Mouse (Mus musculus) heart, embryonic 14.5 days (tissue): ENCODE results near the gene Adgrf2. TPM values are rescaled to one million over a fixed set of nuclear protein-coding genes. Genes with fewer than 3 reads are reported as not detected.

ENCODE experiments used
- ATAC-seq: fragments of 200-750 bp; cut with Nextera tagmentation; 2 replicates; pipeline ENCODE4 v1.8.0; 2017; ENCODE audit warnings: low read depth, moderate TSS enrichment; ENCODE audit not compliant: insufficient number of reproducible peaks, insufficient read depth, low FRiP score
- H3K27ac ChIP-seq, 2 experiments: fragments of 200-500 bp in 1 of 2; fragments of 300-500 bp in 1 of 2; sonication (generic) in 1 of 2; replicated peaks in 1 of 2; 2 replicates each; pipeline ENCODE4 v1.5.1; 2012 to 2014; ENCODE audit warnings: low read depth in 2 of 2, low read length in 2 of 2, control low read depth in 1 of 2, mild to moderate bottlenecking in 1 of 2, mixed read lengths in 1 of 2; ENCODE audit not compliant: control insufficient read depth in 1 of 2, insufficient read depth in 1 of 2
- H3K27me3 ChIP-seq: fragments of 300-500 bp; sonication (generic); 2 replicates; pipeline ENCODE4 v1.6.1; 2014; ENCODE audit warnings: mild to moderate bottlenecking, low read length, control low read depth; ENCODE audit not compliant: control insufficient read depth, insufficient read depth
- H3K36me3 ChIP-seq: fragments of 300-500 bp; sonication (generic); 2 replicates; pipeline ENCODE4 v1.6.1; 2014; ENCODE audit warnings: mild to moderate bottlenecking, control low read depth, low read length, mixed read lengths; ENCODE audit not compliant: control insufficient read depth, insufficient read depth
- H3K4me1 ChIP-seq, 2 experiments: fragments of 200-500 bp in 1 of 2; fragments of 300-500 bp in 1 of 2; sonication (generic) in 1 of 2; 2 replicates each; pipeline ENCODE4 v1.6.1; 2012 to 2014; ENCODE audit warnings: low read length in 2 of 2, control low read depth in 1 of 2, mixed read lengths in 1 of 2; ENCODE audit not compliant: control insufficient read depth in 2 of 2, insufficient read depth in 2 of 2
- H3K4me2 ChIP-seq: fragments of 300-500 bp; sonication (generic); 2 replicates; pipeline ENCODE4 v1.6.1; 2014; ENCODE audit warnings: mild to moderate bottlenecking, low read length
- H3K4me3 ChIP-seq, 2 experiments: fragments of 200-500 bp in 1 of 2; fragments of 300-500 bp in 1 of 2; sonication (generic) in 1 of 2; 2 replicates each; pipeline ENCODE4 v1.5.1; 2012 to 2014; ENCODE audit warnings: low read length in 2 of 2, mild to moderate bottlenecking in 2 of 2, control low read depth in 1 of 2, low read depth in 1 of 2, moderate library complexity in 1 of 2; ENCODE audit not compliant: control insufficient read depth in 1 of 2, insufficient read depth in 1 of 2
- H3K9ac ChIP-seq: fragments of 300-500 bp; sonication (generic); 2 replicates; pipeline ENCODE4 v1.6.1; 2014; ENCODE audit warnings: mild to moderate bottlenecking, low read length
- H3K9me3 ChIP-seq: fragments of 300-500 bp; sonication (generic); 2 replicates; pipeline ENCODE4 v1.6.1; 2016; ENCODE audit warnings: low read length, control low read depth; ENCODE audit not compliant: control insufficient read depth
- WGBS: fragments of 180-500 bp; shearing (Covaris S2); extraction: QIAGEN DNeasy Blood & Tissue Kit; methylation state at CpG from one replicate; pipeline ENCODE4 v1.1.7; 2014; 5-methylcytosine and 5-hydroxymethylcytosine counted together
- polyA plus RNA-seq: library from polyadenylated mRNA; unstranded; fragments of >200 nt; fragmentation: Nextera tagmentation; extraction: Ambion mirVana; gene quantifications from 2 replicates; pipeline ENCODE4 v1.2.1, GENCODE M21; 2014

Gene Adgrf2
- polyA plus RNA-seq, 1 experiment from 2014 or later, result 0.15 TPM

DNA sequence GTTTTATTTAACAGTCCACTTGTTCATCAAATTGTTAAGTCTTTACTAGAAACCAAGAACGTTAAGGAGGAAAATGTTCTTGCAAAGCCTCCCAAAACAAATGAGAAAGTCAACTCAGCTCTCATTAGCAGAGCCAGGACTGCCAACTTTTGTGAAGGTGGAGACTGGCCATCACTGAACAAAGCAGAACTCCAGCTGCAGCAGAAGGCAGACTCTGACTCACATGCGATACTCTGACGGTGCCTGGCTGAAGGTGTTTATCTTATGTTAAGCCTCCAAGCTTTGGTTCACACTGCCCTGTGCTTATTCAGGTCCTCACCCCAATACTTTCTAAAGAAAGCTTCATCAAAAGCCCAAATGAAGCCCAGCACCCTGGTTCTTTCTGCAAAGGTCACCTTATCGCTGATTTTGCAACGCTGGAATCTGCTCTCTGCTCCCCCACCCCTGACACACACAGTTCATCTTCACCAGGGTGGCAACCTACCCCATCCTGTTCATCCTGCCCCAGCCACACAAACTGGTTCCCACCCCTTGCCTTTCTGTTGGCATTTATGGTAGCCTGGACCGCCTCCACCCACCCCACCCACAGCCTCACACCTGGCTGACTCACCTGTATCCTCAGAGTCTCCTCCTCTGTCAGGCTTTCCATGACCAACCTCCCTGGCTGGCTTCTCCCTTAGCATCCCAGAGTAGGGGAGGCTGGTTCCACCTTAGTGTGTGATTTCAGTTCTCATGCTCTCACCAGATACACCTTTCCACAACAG lies 3.9 kb upstream of the Adgrf2 start:
- Histone ChIP-seq H3K9ac (no peak overlapping the region), H3K27me3 (no peaks in the 10 kb centered on the region), H3K4me1 (peaks cover 3 to 9% of the 10 kb centered on the region in 2 experiments; a peak in 3 of 4 replicates), H3K9me3 (no peaks in the 10 kb centered on the region), H3K27ac (no peak overlapping the region), H3K4me3 (no peak overlapping the region), H3K4me2 (no peak overlapping the region), H3K36me3 (no peaks in the 10 kb centered on the region)
- WGBS, result 62% methylated on average over 6 of the region's 6 CpGs
- ATAC-seq, result no peak

DNA sequence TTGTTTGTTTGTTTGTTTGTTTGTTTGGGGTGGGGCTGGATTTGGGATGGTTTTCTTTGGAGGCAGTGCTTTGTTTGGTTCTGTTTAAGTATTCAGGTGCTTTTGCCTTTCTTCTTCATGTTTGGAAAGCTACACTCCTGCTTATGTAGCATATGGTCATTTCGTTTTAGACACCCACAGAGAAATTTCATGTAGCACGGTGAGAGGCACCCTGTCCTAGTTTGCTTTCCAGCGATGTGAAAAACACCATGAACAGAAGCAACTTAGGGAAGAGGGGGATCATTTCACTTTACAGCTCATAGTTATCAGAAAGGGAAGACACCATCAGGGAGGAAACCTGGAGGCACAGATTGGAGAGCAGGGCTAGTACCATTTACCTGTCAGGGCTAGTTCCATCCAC lies 844 bp upstream of the Adgrf2 start:
- Histone ChIP-seq H3K4me2 (no peak overlapping the region), H3K27me3 (no peaks in the 10 kb centered on the region), H3K9me3 (no peaks in the 10 kb centered on the region), H3K9ac (no peak overlapping the region), H3K27ac (no peak overlapping the region), H3K4me1 (peaks cover 3 to 9% of the 10 kb centered on the region in 2 experiments; a peak in 3 of 4 replicates), H3K36me3 (no peaks in the 10 kb centered on the region), H3K4me3 (no peak overlapping the region)
- no peak for ATAC-seq
- WGBS, result 82% methylated on average over 3 of the region's 3 CpGs

DNA sequence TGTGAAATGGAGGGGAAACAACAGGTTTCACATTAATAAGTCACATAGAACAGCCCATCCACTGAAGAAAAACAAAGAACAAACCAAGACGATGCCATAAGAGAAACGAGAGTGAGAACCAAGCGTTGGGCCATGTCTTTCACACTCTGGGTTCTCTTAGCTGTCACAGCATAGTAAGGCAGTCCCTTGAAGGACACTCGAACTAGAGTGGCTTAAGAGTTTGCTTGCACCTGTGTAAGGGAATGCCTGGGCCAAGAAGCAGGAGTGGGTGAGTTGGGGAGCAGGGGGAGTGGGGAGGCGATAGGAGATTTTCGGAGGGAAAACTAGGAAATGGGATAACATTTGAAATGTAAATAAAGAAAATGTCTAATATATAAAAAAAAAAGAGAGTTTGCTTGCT lies 3.2 kb downstream of the Adgrf2 start:
- H3K4me2 ChIP-seq, result no peak overlapping the region
- ATAC-seq, result no peak

DNA sequence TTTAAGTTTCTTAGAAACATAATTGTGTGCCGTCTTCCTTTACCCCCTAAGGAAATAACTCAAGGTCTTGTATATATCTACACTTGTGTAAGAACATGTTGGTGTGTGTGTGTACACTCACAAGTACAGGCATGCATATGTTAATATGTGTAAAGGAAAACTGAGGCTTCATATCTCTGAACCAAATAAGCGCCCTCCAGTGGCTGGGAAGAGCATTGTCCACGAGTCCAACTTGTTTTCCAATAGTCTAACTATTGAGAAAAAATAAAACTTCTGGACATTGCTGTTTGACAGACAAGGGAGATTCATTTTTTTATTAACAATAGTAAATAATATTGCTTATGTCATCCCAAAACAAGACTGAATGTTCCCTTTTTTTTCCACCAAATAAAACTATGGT lies 24.8 kb downstream of the Adgrf2 start:
- no peak overlapping the region for H3K9ac ChIP-seq
- no peak for ATAC-seq
- H3K4me3 ChIP-seq, result no peak overlapping the region
- H3K4me1 ChIP-seq, result no peaks in the 10 kb centered on the region
- 51% methylated on average over 3 of the region's 3 CpGs for WGBS
- H3K4me2 ChIP-seq, result no peak overlapping the region
- H3K27me3 ChIP-seq, result no peaks in the 10 kb centered on the region
- no peak overlapping the region for H3K27ac ChIP-seq
- H3K36me3 ChIP-seq, result no peaks in the 10 kb centered on the region
- H3K9me3 ChIP-seq, result no peaks in the 10 kb centered on the region

More for the DNA sequence above, 3.2 kb downstream of the Adgrf2 start:
- Histone ChIP-seq H3K27me3 (no peaks in the 10 kb centered on the region), H3K4me3 (no peak overlapping the region), H3K36me3 (no peaks in the 10 kb centered on the region), H3K4me1 (peaks cover 3 to 9% of the 10 kb centered on the region in 2 experiments; a peak in 3 of 4 replicates), H3K9ac (no peak overlapping the region), H3K27ac (no peak overlapping the region), H3K9me3 (no peaks in the 10 kb centered on the region)
- WGBS, result 82% methylated on average over 6 of the region's 6 CpGs

DNA sequence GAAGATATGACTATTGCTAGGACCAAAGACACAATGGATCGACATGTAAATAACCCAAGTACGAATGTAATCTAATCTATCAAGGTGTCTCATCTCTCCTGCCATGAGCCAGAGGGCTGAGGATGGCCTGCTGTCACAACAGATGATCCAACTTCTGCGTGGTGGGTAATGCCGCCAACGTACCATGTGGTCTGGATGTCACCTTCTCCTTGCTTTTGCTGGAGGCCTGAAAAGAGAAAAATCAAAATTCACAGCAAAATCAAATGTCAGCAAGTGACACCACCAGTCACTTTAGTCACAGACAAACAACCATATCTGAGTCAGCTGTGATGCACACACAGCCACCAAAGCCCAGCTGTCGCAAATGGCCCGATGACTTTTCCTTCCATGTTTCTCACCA lies 27.0 kb downstream of the Adgrf2 start:
- H3K4me1 ChIP-seq, result no peaks in the 10 kb centered on the region
- no peak overlapping the region for H3K27ac ChIP-seq
- H3K4me3 ChIP-seq, result no peak overlapping the region
- 83% methylated on average over 7 of the region's 7 CpGs for WGBS
- H3K27me3 ChIP-seq, result no peaks in the 10 kb centered on the region
- H3K9me3 ChIP-seq, result no peaks in the 10 kb centered on the region
- no peak for ATAC-seq
- no peak overlapping the region for H3K9ac ChIP-seq
- no peaks in the 10 kb centered on the region for H3K36me3 ChIP-seq
- no peak overlapping the region for H3K4me2 ChIP-seq

DNA sequence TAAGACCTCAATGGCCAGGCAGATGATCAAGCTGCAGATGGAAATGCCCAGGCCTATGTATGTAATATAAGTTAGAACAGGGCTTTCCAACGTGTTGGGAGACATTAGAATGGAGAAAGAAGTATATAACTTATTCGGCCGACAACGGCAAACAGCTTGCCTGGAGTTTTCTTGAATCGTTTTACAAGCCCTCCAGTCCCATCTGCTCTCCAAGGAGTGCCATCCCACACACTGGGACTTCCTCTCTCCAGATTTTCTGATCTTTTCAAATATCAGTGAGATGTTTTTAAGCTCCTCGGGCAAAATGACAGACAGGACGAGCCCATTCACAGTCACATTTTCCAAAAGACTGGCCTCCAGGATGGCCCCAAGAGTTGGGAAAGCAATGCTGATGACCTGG lies 31.3 kb downstream of the Adgrf2 start:
- 85% methylated on average over 7 of the region's 7 CpGs for WGBS

DNA sequence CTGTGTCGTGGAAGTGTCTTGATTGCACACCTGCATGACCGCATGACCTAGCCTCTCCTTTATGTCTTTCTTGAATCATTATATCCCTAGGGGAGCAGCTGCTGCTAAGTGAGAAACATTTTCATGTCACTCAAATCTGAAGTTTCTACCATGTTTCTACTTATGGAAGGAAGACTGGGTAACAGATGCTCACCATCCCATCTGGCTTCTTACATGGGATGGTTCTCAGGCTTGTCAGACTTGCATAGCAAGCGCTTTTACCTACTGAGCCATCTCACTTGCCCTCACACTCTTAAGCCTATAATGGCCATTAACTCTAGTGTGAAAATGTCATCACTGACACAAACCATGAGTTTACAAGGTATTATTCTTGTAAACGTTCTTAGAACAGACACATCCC lies 36.4 kb downstream of the Adgrf2 start:
- ATAC-seq, result no peak
- 79% methylated on average over 4 of the region's 4 CpGs for WGBS
- Histone ChIP-seq H3K9ac (no peak overlapping the region), H3K4me1 (no peaks in the 10 kb centered on the region), H3K27ac (no peak overlapping the region), H3K4me2 (no peak overlapping the region), H3K36me3 (no peaks in the 10 kb centered on the region), H3K27me3 (no peaks in the 10 kb centered on the region), H3K4me3 (no peak overlapping the region), H3K9me3 (no peaks in the 10 kb centered on the region)

More for the DNA sequence above, 31.3 kb downstream of the Adgrf2 start:
- H3K36me3 ChIP-seq, result no peaks in the 10 kb centered on the region
- H3K4me3 ChIP-seq, result no peak overlapping the region
- H3K9ac ChIP-seq, result no peak overlapping the region
- H3K4me2 ChIP-seq, result no peak overlapping the region
- no peaks in the 10 kb centered on the region for H3K27me3 ChIP-seq
- no peak overlapping the region for H3K27ac ChIP-seq
- no peak for ATAC-seq
- no peaks in the 10 kb centered on the region for H3K9me3 ChIP-seq
- H3K4me1 ChIP-seq, result no peaks in the 10 kb centered on the region

DNA sequence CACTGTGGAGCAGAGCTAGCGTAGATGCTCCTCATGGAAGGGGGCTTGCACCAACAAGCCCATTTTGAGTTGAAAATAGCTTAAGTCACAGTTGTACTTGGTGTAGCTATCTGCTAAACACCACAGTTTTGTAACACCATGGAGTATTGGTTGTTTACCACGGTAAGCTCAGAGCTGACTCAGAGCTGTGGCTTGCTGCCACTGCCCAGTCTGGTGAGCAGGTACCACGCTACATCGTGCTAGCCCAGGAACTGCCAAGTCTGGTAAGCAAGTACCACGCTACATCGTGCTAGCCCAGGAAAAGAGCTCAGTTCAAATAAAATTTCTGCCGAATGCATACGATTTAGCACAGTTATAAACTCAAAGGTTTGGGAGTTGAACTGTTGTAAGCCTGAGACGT lies 39.8 kb downstream of the Adgrf2 start:
- Histone ChIP-seq H3K4me1 (no peaks in the 10 kb centered on the region), H3K9me3 (no peaks in the 10 kb centered on the region), H3K36me3 (no peaks in the 10 kb centered on the region), H3K4me2 (no peak overlapping the region), H3K27me3 (no peaks in the 10 kb centered on the region), H3K9ac (no peak overlapping the region), H3K27ac (no peak overlapping the region), H3K4me3 (no peak overlapping the region)
- no peak for ATAC-seq
- WGBS, result 83% methylated on average over 9 of the region's 9 CpGs
